Mouse (Mus musculus): Measurements from ENCODE around the gene Fam162a. TPM values are rescaled to one million over a fixed set of nuclear protein-coding genes. Genes with fewer than 3 reads are reported as not detected.
A peak's percentile ranks its signal among the peaks of the same experiment; 100 is the strongest.
"Not testable (repeated sequence)": the region's sequence is repeated elsewhere in the genome, so short reads cannot be mapped to it uniquely, and the experiment has no call there.

Gene Fam162a
- polyA plus RNA-seq, 1 experiment from 2014 or later, result 338 TPM

- Histone ChIP-seq H3K27ac (ENCODE audit: low read depth) (peak overlapping the region; percentile 99), H3K36me3 (ENCODE audit: insufficient read depth) (0 out of 2 replicates have a peak, but pooled peaks cover 9% of the 10 kb centered on the region), H3K27me3 (ENCODE audit: insufficient read depth, low read length) (no peaks in the 10 kb centered on the region), H3K9ac (peak overlapping the region; percentile 83), H3K4me3 (ENCODE audit: low read depth, low read length) (peak overlapping the region; percentile 74), H3K4me1 (ENCODE audit: insufficient read depth) (0 out of 2 replicates have a peak, but pooled peaks cover 5% of the 10 kb centered on the region), H3K4me2 (peak overlapping the region; percentile 71), H3K9me3 (ENCODE audit: low read depth, low read length) (no peaks in the 10 kb centered on the region)
- ATAC-seq (ENCODE audit: insufficient read depth) (no peak), DNase-seq (no peak)
- WGBS, result 0% methylated on average over 16 of the region's 16 CpGs
- TF ChIP-seq CTCF (IDR thresholded peaks at IDR 0.05; ENCODE audit: low read depth), result no peak
These were observed 334 bp downstream of the Fam162a start for GRCm38 (mm10) chr16:36071071-36071449.

- ATAC-seq (ENCODE audit: insufficient read depth) (no peak), DNase-seq (peak; percentile 61)
- 24% methylated on average over 9 of the region's 9 CpGs for WGBS
These were observed 1.4 kb downstream of the Fam162a start for GRCm38 (mm10) chr16:36069819-36070575.

GRCm38 (mm10) chr16:36068356-36068755 lies 3.0 kb downstream of the Fam162a start:
- no peak overlapping the region for H3K4me2 ChIP-seq
- H3K9me3 ChIP-seq (ENCODE audit: low read depth, low read length), result no peaks in the 10 kb centered on the region
- TF ChIP-seq CTCF (IDR thresholded peaks at IDR 0.05; ENCODE audit: low read depth), result no peak
- H3K27ac ChIP-seq (ENCODE audit: low read depth), result no peak overlapping the region
- peak; percentile 45 for DNase-seq
- H3K36me3 ChIP-seq (ENCODE audit: insufficient read depth), result 0 out of 2 replicates have a peak, but pooled peaks cover 2% of the 10 kb centered on the region
- WGBS, result 46% methylated on average over 3 of the region's 3 CpGs
- ATAC-seq (ENCODE audit: insufficient read depth), result no peak
- no peak overlapping the region for H3K9ac ChIP-seq
- no peak overlapping the region for H3K4me3 ChIP-seq (ENCODE audit: low read depth, low read length)
- no peaks in the 10 kb centered on the region for H3K27me3 ChIP-seq (ENCODE audit: insufficient read depth, low read length)
- H3K4me1 ChIP-seq (ENCODE audit: insufficient read depth), result 0 out of 2 replicates have a peak, but pooled peaks cover 5% of the 10 kb centered on the region

More at GRCm38 (mm10) chr16:36069819-36070575, 1.4 kb downstream of the Fam162a start:
- Histone ChIP-seq H3K4me1 (ENCODE audit: insufficient read depth) (0 out of 2 replicates have a peak, but pooled peaks cover 5% of the 10 kb centered on the region), H3K4me3 (ENCODE audit: low read depth, low read length) (peak overlapping the region; percentile 74), H3K27ac (ENCODE audit: low read depth) (peak overlapping the region; percentile 15; the same call in 1 of the 2 replicates), H3K9me3 (ENCODE audit: low read depth, low read length) (no peaks in the 10 kb centered on the region), H3K4me2 (peak overlapping the region; percentile 71), H3K27me3 (ENCODE audit: insufficient read depth, low read length) (no peaks in the 10 kb centered on the region), H3K9ac (peak overlapping the region; percentile 83), H3K36me3 (ENCODE audit: insufficient read depth) (0 out of 2 replicates have a peak, but pooled peaks cover 6% of the 10 kb centered on the region)
- peak; percentile 22; the same call in 1 of the 2 replicates for TF ChIP-seq CTCF (IDR thresholded peaks at IDR 0.05; ENCODE audit: low read depth)

- H3K9me3 ChIP-seq (ENCODE audit: low read depth, low read length), result no peaks in the 10 kb centered on the region
- WGBS, result 64% methylated on average over 2 of the region's 2 CpGs
- 0 out of 2 replicates have a peak, but pooled peaks cover 5% of the 10 kb centered on the region for H3K4me1 ChIP-seq (ENCODE audit: insufficient read depth)
- H3K9ac ChIP-seq, result no peak overlapping the region
- H3K4me3 ChIP-seq (ENCODE audit: low read depth, low read length), result no peak overlapping the region
- DNase-seq, result no peak
- H3K27ac ChIP-seq (ENCODE audit: low read depth), result no peak overlapping the region
- H3K27me3 ChIP-seq (ENCODE audit: insufficient read depth, low read length), result no peaks in the 10 kb centered on the region
- no peak overlapping the region for H3K4me2 ChIP-seq
- 0 out of 2 replicates have a peak, but pooled peaks cover 2% of the 10 kb centered on the region for H3K36me3 ChIP-seq (ENCODE audit: insufficient read depth)
- no peak for ATAC-seq (ENCODE audit: insufficient read depth)
- TF ChIP-seq CTCF (IDR thresholded peaks at IDR 0.05; ENCODE audit: low read depth), result no peak
These were observed 3.7 kb downstream of the Fam162a start for GRCm38 (mm10) chr16:36067694-36068093.

GRCm38 (mm10) chr16:36064904-36065303 lies 6.5 kb downstream of the Fam162a start:
- no peak overlapping the region for H3K27ac ChIP-seq (ENCODE audit: low read depth)
- no peak overlapping the region for H3K4me3 ChIP-seq (ENCODE audit: low read depth, low read length)
- WGBS, result 70% methylated on average over 5 of the region's 5 CpGs
- DNase-seq, result no peak
- TF ChIP-seq CTCF (IDR thresholded peaks at IDR 0.05; ENCODE audit: low read depth), result no peak
- H3K4me1 ChIP-seq (ENCODE audit: insufficient read depth), result 0 out of 2 replicates have a peak, but pooled peaks cover 2% of the 10 kb centered on the region
- H3K27me3 ChIP-seq (ENCODE audit: insufficient read depth, low read length), result no peaks in the 10 kb centered on the region
- no peak overlapping the region for H3K4me2 ChIP-seq
- ATAC-seq (ENCODE audit: insufficient read depth), result no peak
- H3K36me3 ChIP-seq (ENCODE audit: insufficient read depth), result 0 out of 2 replicates have a peak, but pooled peaks cover 2% of the 10 kb centered on the region
- H3K9ac ChIP-seq, result no peak overlapping the region
- no peaks in the 10 kb centered on the region for H3K9me3 ChIP-seq (ENCODE audit: low read depth, low read length)

GRCm38 (mm10) chr16:36063315-36063714 lies 8.1 kb downstream of the Fam162a start:
- ATAC-seq (ENCODE audit: insufficient read depth), result no peak
- Histone ChIP-seq H3K4me1 (ENCODE audit: insufficient read depth) (no peaks in the 10 kb centered on the region), H3K27me3 (ENCODE audit: insufficient read depth, low read length) (no peaks in the 10 kb centered on the region), H3K4me3 (ENCODE audit: low read depth, low read length) (no peak overlapping the region), H3K27ac (ENCODE audit: low read depth) (no peak overlapping the region), H3K9me3 (ENCODE audit: low read depth, low read length) (no peaks in the 10 kb centered on the region), H3K36me3 (ENCODE audit: insufficient read depth) (0 out of 2 replicates have a peak, but pooled peaks cover 2% of the 10 kb centered on the region), H3K4me2 (no peak overlapping the region), H3K9ac (no peak overlapping the region)
- DNase-seq, result no peak
- no peak for TF ChIP-seq CTCF (IDR thresholded peaks at IDR 0.05; ENCODE audit: low read depth)
- WGBS, result 65% methylated on average over 2 of the region's 2 CpGs

GRCm38 (mm10) chr16:36062534-36062933 lies 8.9 kb downstream of the Fam162a start:
- not testable (repeated sequence) for H3K4me3 ChIP-seq (ENCODE audit: low read depth, low read length); H3K27me3 ChIP-seq (ENCODE audit: insufficient read depth, low read length); H3K4me1 ChIP-seq (ENCODE audit: insufficient read depth); H3K36me3 ChIP-seq (ENCODE audit: insufficient read depth); DNase-seq; H3K9ac ChIP-seq; H3K4me2 ChIP-seq; H3K9me3 ChIP-seq (ENCODE audit: low read depth, low read length); ATAC-seq (ENCODE audit: insufficient read depth); H3K27ac ChIP-seq (ENCODE audit: low read depth)
- 85% methylated on average over 1 of the region's 1 CpGs for WGBS

Measured in lung, embryonic 14.5 days (tissue).